Mouse (Mus musculus): Measurements from ENCODE around the gene Defb5. TPM values are rescaled to one million over a fixed set of nuclear protein-coding genes. Genes with fewer than 3 reads are reported as not detected.
"Not testable (repeated sequence)": the region's sequence is repeated elsewhere in the genome, so short reads cannot be mapped to it uniquely, and the experiment has no call there.

Defb5 gene
- total RNA-seq (2022), result not detected

GRCm38 (mm10) chr8:19247280-19247679, at the start of gene Defb5:
Defb5 (plus strand) TSS chr8:19247580.
- DNase-seq (ENCODE audit: low spot score), result no peak

GRCm38 (mm10) chr8:19225161-19225560, 22.2 kb upstream of the Defb5 start, which contains the start of gene Defb6:
Defb6 (plus strand) TSS chr8:19225478.
- DNase-seq (ENCODE audit: low spot score), result no peak

GRCm38 (mm10) chr8:19238101-19238500, 9.3 kb upstream of the Defb5 start:
- DNase-seq (ENCODE audit: low spot score), result no peak

- DNase-seq (ENCODE audit: low spot score), result no peak
These were observed 7.8 kb upstream of the Defb5 start, which contains the start of gene Defb46 for GRCm38 (mm10) chr8:19239616-19240015. Defb46 (plus strand) TSS chr8:19239916.

- DNase-seq (ENCODE audit: low spot score), result no peak
These were observed 10.8 kb downstream of the Defb5 start for GRCm38 (mm10) chr8:19258136-19258535.

- no peak for DNase-seq (ENCODE audit: low spot score)
These were observed 12.3 kb downstream of the Defb5 start for GRCm38 (mm10) chr8:19259667-19260066.

- not testable (repeated sequence) for DNase-seq (ENCODE audit: low spot score)
These were observed 45.7 kb downstream of the Defb5 start, which contains the start of gene Defb3 for GRCm38 (mm10) chr8:19293060-19293459. Defb3 (plus strand) TSS chr8:19293360.

- not testable (repeated sequence) for DNase-seq (ENCODE audit: low spot score)
These were observed 51.0 kb downstream of the Defb5 start for GRCm38 (mm10) chr8:19298361-19298760.

Other genes with a start within 250 kb of the Defb5 start
- gene Defb38, start 221.0 kb upstream of the Defb5 start, total RNA-seq (2022), result not detected
- not detected for gene Defb39, start 182.8 kb upstream of the Defb5 start, total RNA-seq (2022)
- gene Defb12, start 132.7 kb upstream of the Defb5 start, total RNA-seq (2022), result not detected
- gene Defb34, start 123.8 kb upstream of the Defb5 start, total RNA-seq (2022), result not detected
- not detected for gene Gm45826, start 106.8 kb upstream of the Defb5 start, total RNA-seq (2022)
- not detected for gene Defb14, start 53.2 kb upstream of the Defb5 start, total RNA-seq (2022)
- not detected for gene Defb4, start 48.9 kb upstream of the Defb5 start, total RNA-seq (2022)
- gene Defb6, start 22.1 kb upstream of the Defb5 start, total RNA-seq (2022), result not detected
- gene Defb46, start 7.7 kb upstream of the Defb5 start, total RNA-seq (2022), result not detected
- not detected for gene Defb3, start 45.8 kb downstream of the Defb5 start, total RNA-seq (2022)
- not detected for gene Defb8, start 200.0 kb downstream of the Defb5 start, total RNA-seq (2022)
- not detected for gene Defb7, start 247.5 kb downstream of the Defb5 start, total RNA-seq (2022)